Comparison of ENCODE assay signal across 14 mouse cellular contexts in the genomic region with DNA sequence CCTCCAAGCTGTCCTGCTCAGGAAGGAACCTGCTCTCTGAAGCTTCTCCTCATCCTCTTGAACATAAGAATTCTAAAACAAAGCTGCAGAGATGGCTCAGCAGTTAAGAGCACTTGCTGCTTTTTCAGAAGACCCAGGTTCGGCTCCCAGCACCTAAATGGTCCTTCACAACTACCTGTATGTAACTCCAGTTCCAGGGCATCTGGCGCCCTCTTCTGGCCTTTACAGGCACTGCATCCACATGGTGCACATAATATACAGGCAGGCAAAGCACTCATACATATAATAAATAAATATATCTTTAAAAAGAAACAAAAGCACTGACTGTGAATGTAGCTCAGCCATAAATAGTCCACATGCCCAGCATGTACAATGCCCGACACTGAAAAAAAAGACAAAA. TPM values are rescaled to one million over a fixed set of nuclear protein-coding genes. Genes with fewer than 3 reads are reported as not detected.
A peak's percentile ranks its signal among the peaks of the same experiment; 100 is the strongest.
DNase-seq lines count a peak whose midpoint lies in the region; ATAC-seq and TF ChIP-seq lines count a peak whose summit lies in the region.
"Had no signal": no experiment of that assay in that cellular context is flagged by ENCODE, and none has a peak within 500 bp of the region (broad histone marks: within the 10 kb centered on the region; RNA-seq: fewer than 3 reads in every experiment).

No protein-coding gene starts in this region.

- 69% methylated on average over 3 of the region's 3 CpGs for WGBS in intestine, postnatal 0 days
- WGBS in intestine, embryonic 16.5 days = 65% methylated on average over 3 of the region's 3 CpGs
- 63% methylated on average over 3 of the region's 3 CpGs for WGBS in bone marrow, adult 2 months
- WGBS in midbrain, embryonic 13.5 days = 66% methylated on average over 3 of the region's 3 CpGs

- TF ChIP-seq POLR2A in testis, adult 2 months (IDR thresholded peaks at IDR 0.05; ENCODE audit: control insufficient read depth, low read depth, low read length) = no peak
- TF ChIP-seq POLR2A in bone marrow, adult 2 months (IDR thresholded peaks at IDR 0.05; ENCODE audit: borderline replicate concordance, control insufficient read depth, low read depth, low read length) = no peak

- H3K9me3 ChIP-seq in intestine, postnatal 0 days (ENCODE audit: control insufficient read depth) = no peaks in the 10 kb centered on the region
- no peaks in the 10 kb centered on the region for H3K9me3 ChIP-seq in intestine, embryonic 16.5 days (ENCODE audit: control insufficient read depth, low read length)
- no peaks in the 10 kb centered on the region for H3K9me3 ChIP-seq in midbrain, embryonic 13.5 days
- H3K9me3 ChIP-seq: hindbrain, embryonic 13.5 days; liver, embryonic 15.5 days had no signal

- no peak overlapping the region for H3K27ac ChIP-seq in intestine, postnatal 0 days (ENCODE audit: low read depth, low read length)
- H3K27ac ChIP-seq in intestine, embryonic 16.5 days (ENCODE audit: low read length) = no peak overlapping the region
- H3K27ac ChIP-seq in testis, adult 2 months (ENCODE audit: control insufficient read depth, insufficient read depth, low read depth, low read length) = no peak overlapping the region
- H3K27ac ChIP-seq in bone marrow, adult 2 months (ENCODE audit: control insufficient read depth, insufficient read depth, low read depth, low read length, poor library complexity) = no peak overlapping the region
- H3K27ac ChIP-seq in midbrain, embryonic 13.5 days = no peak overlapping the region
- H3K27ac ChIP-seq: hindbrain, embryonic 13.5 days; liver, embryonic 15.5 days had no signal

- no peak for ATAC-seq in intestine, postnatal 0 days
- ATAC-seq in intestine, embryonic 16.5 days = no peak
- no peak for ATAC-seq in activated CD4-positive, CD25-positive, alpha-beta regulatory T cell, adult 4 months
- no peak for ATAC-seq in midbrain, embryonic 13.5 days

- H3K36me3 ChIP-seq in intestine, postnatal 0 days (ENCODE audit: control insufficient read depth, insufficient read depth) = no peaks in the 10 kb centered on the region
- H3K36me3 ChIP-seq in intestine, embryonic 16.5 days (ENCODE audit: control insufficient read depth, insufficient read depth, low read length) = no peaks in the 10 kb centered on the region
- H3K36me3 ChIP-seq in testis, adult 2 months (ENCODE audit: control insufficient read depth, insufficient read depth, low read length) = no peaks in the 10 kb centered on the region
- no peaks in the 10 kb centered on the region for H3K36me3 ChIP-seq in midbrain, embryonic 13.5 days
- H3K36me3 ChIP-seq: hindbrain, embryonic 13.5 days; liver, embryonic 15.5 days had no signal

- H3K9ac ChIP-seq in intestine, postnatal 0 days (ENCODE audit: low read depth, low read length) = no peak overlapping the region
- no peak overlapping the region for H3K9ac ChIP-seq in intestine, embryonic 16.5 days (ENCODE audit: low read depth, low read length)
- H3K9ac ChIP-seq in midbrain, embryonic 13.5 days (replicated peaks) = no peak overlapping the region
- H3K9ac ChIP-seq: hindbrain, embryonic 13.5 days; liver, embryonic 15.5 days had no signal

- H3K4me1 ChIP-seq in intestine, postnatal 0 days (replicated peaks; ENCODE audit: control insufficient read depth, insufficient read depth, low read length) = no peaks in the 10 kb centered on the region
- no peaks in the 10 kb centered on the region for H3K4me1 ChIP-seq in intestine, embryonic 16.5 days (ENCODE audit: control insufficient read depth, insufficient read depth, low read length)
- H3K4me1 ChIP-seq in testis, adult 2 months (ENCODE audit: control insufficient read depth, insufficient read depth, low read length) = no peaks in the 10 kb centered on the region
- no peaks in the 10 kb centered on the region; the same call in 1 of the 2 replicates for H3K4me1 ChIP-seq in bone marrow, adult 2 months (ENCODE audit: control insufficient read depth, insufficient read depth, low read length)
- no peaks in the 10 kb centered on the region for H3K4me1 ChIP-seq in midbrain, embryonic 13.5 days (replicated peaks)
- H3K4me1 ChIP-seq: hindbrain, embryonic 13.5 days; liver, embryonic 15.5 days had no signal

- DNase-seq in testis, postnatal 10 days (ENCODE audit: low spot score) = no peak
- DNase-seq: adrenal gland, adult 8-10 months; cerebellum, adult 2 months; thymus, postnatal 25 days had no signal

- no peak overlapping the region for H3K4me3 ChIP-seq in intestine, postnatal 0 days (ENCODE audit: low read depth, low read length)
- H3K4me3 ChIP-seq in intestine, embryonic 16.5 days (ENCODE audit: low read length) = no peak overlapping the region
- H3K4me3 ChIP-seq in testis, adult 2 months (ENCODE audit: control insufficient read depth, low read depth, low read length) = no peak overlapping the region
- no peak overlapping the region for H3K4me3 ChIP-seq in bone marrow, adult 2 months (replicated peaks; ENCODE audit: control insufficient read depth, low read depth, low read length)
- no peak overlapping the region for H3K4me3 ChIP-seq in midbrain, embryonic 13.5 days (replicated peaks)
- H3K4me3 ChIP-seq: hindbrain, embryonic 13.5 days; liver, embryonic 15.5 days; megakaryocyte, embryonic 14.5 days; myocyte had no signal

- H3K27me3 ChIP-seq in intestine, postnatal 0 days (replicated peaks; ENCODE audit: control insufficient read depth, insufficient read depth, low read length) = no peaks in the 10 kb centered on the region
- no peaks in the 10 kb centered on the region for H3K27me3 ChIP-seq in intestine, embryonic 16.5 days (replicated peaks; ENCODE audit: control insufficient read depth, insufficient read depth, low read length)
- no peaks in the 10 kb centered on the region for H3K27me3 ChIP-seq in testis, adult 2 months (ENCODE audit: control insufficient read depth, insufficient read depth, low read length)
- H3K27me3 ChIP-seq in midbrain, embryonic 13.5 days = no peaks in the 10 kb centered on the region
- H3K27me3 ChIP-seq: hindbrain, embryonic 13.5 days; liver, embryonic 15.5 days had no signal

- peak; percentile 46 for TF ChIP-seq CTCF in intestine, postnatal 0 days (IDR thresholded peaks at IDR 0.05; ENCODE audit: low read depth)
- peak; percentile 75; the same call in 1 of the 2 replicates for TF ChIP-seq CTCF in testis, adult 2 months (IDR thresholded peaks at IDR 0.05; ENCODE audit: control insufficient read depth, insufficient read depth, insufficient replicate concordance, low read depth, low read length)
- peak; percentile 30; the same call in 1 of the 2 replicates for TF ChIP-seq CTCF in bone marrow, adult 2 months (IDR thresholded peaks at IDR 0.05; ENCODE audit: control insufficient read depth, insufficient read depth, low read length)

- no peak overlapping the region for H3K4me2 ChIP-seq in intestine, postnatal 0 days (replicated peaks; ENCODE audit: low read depth)
- no peak overlapping the region for H3K4me2 ChIP-seq in intestine, embryonic 16.5 days (ENCODE audit: low read depth, low read length)
- no peak overlapping the region for H3K4me2 ChIP-seq in midbrain, embryonic 13.5 days (replicated peaks)
- H3K4me2 ChIP-seq: hindbrain, embryonic 13.5 days; liver, embryonic 15.5 days had no signal

RNA-seq across cellular contexts. Expression of gene Smpd3, which starts 30.7 kb away (rescaled TPM):
- 10.6 and 11.8 TPM in 2 replicates for polyA plus RNA-seq in intestine, postnatal 0 days (2015; fragmentation: Nextera tagmentation; extraction: Ambion mirVana)
- 21.7 and 23.3 TPM in 2 replicates for polyA plus RNA-seq in intestine, embryonic 16.5 days (2015; fragmentation: Nextera tagmentation; extraction: Ambion mirVana)
- polyA plus RNA-seq in testis, adult 2 months (2012; rRNA removed) = 42.3 and 48.8 TPM in 2 replicates
- polyA plus RNA-seq in bone marrow, adult 2 months (2011; ENCODE audit: insufficient read depth, insufficient read length, low replicate concordance, missing spikeins) = 0.87 TPM in 1 of 2 replicates, not detected in the other
- polyA plus RNA-seq in activated CD4-positive, CD25-positive, alpha-beta regulatory T cell, adult 4 months (2017; shearing (Covaris generic)) = not detected
- 44.4 and 45.3 TPM in 2 replicates for polyA plus RNA-seq in midbrain, embryonic 13.5 days (2015; fragmentation: Nextera tagmentation; extraction: Ambion mirVana)

RNA-seq across cellular contexts. Expression of gene Zfp90, which starts 46.6 kb away (rescaled TPM):
- polyA plus RNA-seq in intestine, postnatal 0 days (2015; fragmentation: Nextera tagmentation; extraction: Ambion mirVana) = 5.6 and 6.6 TPM in 2 replicates
- 11.9 and 12.5 TPM in 2 replicates for polyA plus RNA-seq in intestine, embryonic 16.5 days (2015; fragmentation: Nextera tagmentation; extraction: Ambion mirVana)
- 1.1 TPM in 2 replicates for polyA plus RNA-seq in testis, adult 2 months (2012; rRNA removed)
- polyA plus RNA-seq in bone marrow, adult 2 months (2011; ENCODE audit: insufficient read depth, insufficient read length, low replicate concordance, missing spikeins) = 3.3 and 10.6 TPM in 2 replicates
- 1 to 10 TPM; 2.0 to 3.0 TPM for polyA plus RNA-seq in activated CD4-positive, CD25-positive, alpha-beta regulatory T cell, adult 4 months (2017; shearing (Covaris generic))
- polyA plus RNA-seq in midbrain, embryonic 13.5 days (2015; fragmentation: Nextera tagmentation; extraction: Ambion mirVana) = 44.4 and 46.9 TPM in 2 replicates
